Mouse (Mus musculus): Measurements from ENCODE around the gene Ctrl. TPM values are rescaled to one million over a fixed set of nuclear protein-coding genes. Genes with fewer than 3 reads are reported as not detected.

The Ctrl gene
- polyA plus RNA-seq, 1 experiment from 2014 or later = 1.7 TPM

DNA sequence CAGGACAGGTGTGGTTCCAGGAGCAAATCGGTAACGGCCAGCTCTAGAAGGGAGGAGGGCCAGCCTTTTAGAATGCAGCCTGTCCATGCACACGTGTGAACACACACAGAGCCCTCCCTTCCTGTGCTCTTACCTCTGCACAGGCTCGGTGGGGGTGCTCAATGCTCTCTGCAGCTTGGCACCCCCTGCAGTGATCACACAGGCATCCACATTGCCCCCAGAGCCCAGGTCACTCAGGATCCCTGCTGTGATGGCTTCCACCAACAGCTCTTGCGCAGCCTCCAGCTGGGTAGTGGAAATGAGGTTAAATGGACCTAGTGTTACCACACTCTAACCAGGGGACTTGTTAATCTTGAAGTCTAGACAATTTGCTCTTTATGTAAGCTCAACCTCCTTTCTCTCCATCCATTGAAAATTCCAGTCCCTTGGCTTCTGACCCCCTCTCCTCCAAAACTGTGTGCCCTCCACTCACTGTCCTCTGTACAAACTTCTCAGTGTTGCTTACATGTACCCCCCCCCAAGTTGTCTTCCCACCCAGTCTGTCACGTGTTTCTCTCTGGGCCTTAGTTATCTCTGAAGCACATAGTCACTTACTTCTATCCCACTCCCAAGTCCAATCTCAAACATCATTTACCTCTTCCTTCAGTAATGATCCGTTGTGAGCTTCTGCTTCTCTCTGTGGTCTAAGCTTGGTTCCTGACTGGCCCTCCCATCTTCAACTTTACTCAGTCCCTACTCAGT lies 2.4 kb upstream of the Ctrl start:
- no peak for DNase-seq (ENCODE audit: low spot score)
- H3K36me3 ChIP-seq = peaks cover 24% of the 10 kb centered on the region
- peaks cover 28% of the 10 kb centered on the region for H3K4me1 ChIP-seq (replicated peaks)
- WGBS = 29% methylated on average over 7 of the region's 7 CpGs
- H3K4me3 ChIP-seq = peak overlapping the region; percentile 86
- peak overlapping the region; percentile 95 for H3K27ac ChIP-seq
- no peaks in the 10 kb centered on the region for H3K27me3 ChIP-seq (ENCODE audit: insufficient read depth, poor library complexity, severe bottlenecking)
- H3K9me3 ChIP-seq = no peaks in the 10 kb centered on the region

DNA sequence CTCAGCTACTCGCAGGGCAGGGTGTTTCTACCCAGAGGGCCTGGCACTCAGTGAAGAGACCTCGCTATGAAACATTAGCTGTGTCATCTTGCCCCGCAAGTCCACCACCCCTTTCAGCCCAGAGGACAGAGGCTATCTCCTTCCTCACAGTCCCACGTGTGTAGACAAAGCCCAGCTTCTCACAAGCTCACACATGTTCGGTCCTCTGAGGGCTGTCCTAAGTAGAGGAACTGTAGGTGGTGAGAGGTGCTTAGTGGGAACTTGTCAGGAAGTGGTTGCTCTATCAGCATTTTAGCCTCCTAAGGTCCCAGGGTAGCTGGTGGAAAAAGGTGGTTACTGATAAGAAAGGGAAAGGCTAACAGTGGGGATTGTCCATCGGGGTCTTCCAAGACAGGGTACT lies 1.4 kb upstream of the Ctrl start:
- no peak overlapping the region for H3K27ac ChIP-seq
- 81% methylated on average over 6 of the region's 6 CpGs for WGBS
- H3K4me3 ChIP-seq = no peak overlapping the region

DNA sequence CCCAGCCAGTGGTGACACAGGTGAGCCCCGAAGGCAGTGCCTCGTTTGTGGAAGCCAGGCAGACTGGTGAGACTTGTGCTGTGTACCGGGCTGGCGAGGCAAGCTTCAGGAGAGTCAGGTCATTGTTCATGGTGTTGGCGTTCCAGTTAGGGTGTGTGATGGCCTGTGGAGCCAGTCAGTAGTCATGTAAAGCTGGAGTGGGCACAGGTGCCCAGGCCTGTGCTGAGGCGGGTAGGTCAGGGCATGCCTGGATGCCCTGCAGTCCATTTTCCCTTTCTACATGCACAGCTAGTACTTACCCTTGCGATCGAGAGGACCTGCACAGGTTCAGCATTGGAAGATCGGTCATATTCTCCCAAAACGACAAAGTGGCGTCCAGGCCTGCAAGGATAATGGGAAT lies 1.1 kb downstream of the Ctrl start:
- H3K4me3 ChIP-seq = no peak overlapping the region
- peaks cover 36% of the 10 kb centered on the region for H3K36me3 ChIP-seq
- H3K4me1 ChIP-seq (replicated peaks) = peaks cover 28% of the 10 kb centered on the region
- DNase-seq (ENCODE audit: low spot score) = no peak
- 92% methylated on average over 11 of the region's 11 CpGs for WGBS
- no peaks in the 10 kb centered on the region for H3K27me3 ChIP-seq (ENCODE audit: insufficient read depth, poor library complexity, severe bottlenecking)
- H3K9me3 ChIP-seq = no peaks in the 10 kb centered on the region
- H3K27ac ChIP-seq = no peak overlapping the region

More for the DNA sequence above, 1.4 kb upstream of the Ctrl start:
- DNase-seq (ENCODE audit: low spot score) = no peak
- Histone ChIP-seq H3K4me1 (replicated peaks) (peaks cover 37% of the 10 kb centered on the region), H3K36me3 (peaks cover 31% of the 10 kb centered on the region), H3K9me3 (no peaks in the 10 kb centered on the region), H3K27me3 (ENCODE audit: insufficient read depth, poor library complexity, severe bottlenecking) (no peaks in the 10 kb centered on the region)

DNA sequence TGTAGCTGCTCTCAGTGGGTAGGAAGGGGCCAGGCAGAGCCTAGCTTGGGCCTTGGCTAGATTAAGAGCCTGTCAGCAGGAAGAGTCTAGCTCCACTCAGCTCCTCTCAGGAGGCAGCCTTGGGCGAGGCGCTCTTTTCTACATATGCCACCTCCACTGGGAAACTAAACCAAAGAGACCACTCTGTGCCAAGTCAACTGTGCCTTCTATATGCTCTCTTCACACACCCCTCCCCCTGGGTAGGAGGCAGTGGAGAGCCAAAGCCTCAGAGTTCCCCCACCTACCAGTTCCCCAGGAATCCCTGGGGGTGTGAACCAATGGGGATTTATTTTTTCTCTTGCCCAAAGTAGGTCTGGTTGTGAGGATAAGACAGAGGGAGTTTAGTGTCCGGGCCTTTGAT lies 2.4 kb downstream of the Ctrl start:
- Histone ChIP-seq H3K9me3 (no peaks in the 10 kb centered on the region), H3K27ac (no peak overlapping the region), H3K4me3 (no peak overlapping the region), H3K4me1 (replicated peaks) (peaks cover 19% of the 10 kb centered on the region), H3K36me3 (peaks cover 40% of the 10 kb centered on the region), H3K27me3 (ENCODE audit: insufficient read depth, poor library complexity, severe bottlenecking) (no peaks in the 10 kb centered on the region)
- 96% methylated on average over 3 of the region's 3 CpGs for WGBS
- DNase-seq (ENCODE audit: low spot score) = no peak

DNA sequence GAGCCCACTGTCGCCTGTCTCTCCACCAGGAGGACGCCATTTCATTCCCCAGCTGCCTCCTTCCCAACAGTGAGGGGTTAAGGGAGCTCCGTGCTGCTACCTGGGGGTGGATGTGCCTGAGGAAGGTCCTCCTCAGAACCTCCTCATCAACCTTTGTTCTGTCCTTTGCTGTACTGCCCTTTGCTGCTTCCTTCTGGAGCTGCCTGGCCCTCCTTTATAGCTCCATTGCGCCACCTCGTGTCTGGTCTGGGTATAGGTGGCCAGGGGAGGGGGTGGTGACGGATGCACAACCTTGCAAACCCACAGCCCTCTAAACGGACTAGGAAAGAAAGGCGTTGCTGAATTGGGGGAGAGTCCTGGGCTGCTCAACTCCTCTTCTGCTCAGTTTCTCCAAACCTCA lies 3.1 kb downstream of the Ctrl start:
- Histone ChIP-seq H3K27me3 (ENCODE audit: insufficient read depth, poor library complexity, severe bottlenecking) (no peaks in the 10 kb centered on the region), H3K4me1 (replicated peaks) (peaks cover 13% of the 10 kb centered on the region), H3K9me3 (no peaks in the 10 kb centered on the region), H3K4me3 (no peak overlapping the region), H3K27ac (peak overlapping the region; percentile 83), H3K36me3 (peaks cover 40% of the 10 kb centered on the region)
- 13% methylated on average over 8 of the region's 8 CpGs for WGBS
- peak; percentile 82 for DNase-seq (ENCODE audit: low spot score)

DNA sequence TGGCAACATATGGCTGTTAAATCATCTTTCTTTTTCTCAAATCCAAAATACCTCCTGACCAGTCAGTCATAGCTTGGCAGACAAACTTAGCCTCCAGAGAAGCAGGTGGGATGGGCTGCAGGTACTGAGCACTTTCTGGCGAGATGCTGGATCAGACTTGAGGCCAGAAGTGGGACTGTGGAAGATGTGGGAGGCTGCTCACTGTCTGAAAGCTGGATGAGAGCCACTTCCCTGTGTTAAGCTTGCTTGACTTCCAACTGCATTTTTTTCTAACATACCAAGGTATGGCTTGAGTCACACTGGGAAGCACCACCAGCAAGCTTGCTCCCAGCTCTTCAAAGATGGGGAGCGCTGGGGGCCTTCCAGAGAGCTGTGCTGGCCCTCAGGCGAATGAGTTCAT lies 8.5 kb downstream of the Ctrl start:
- peaks cover 31% of the 10 kb centered on the region for H3K36me3 ChIP-seq
- 74% methylated on average over 3 of the region's 3 CpGs for WGBS
- no peaks in the 10 kb centered on the region for H3K27me3 ChIP-seq (ENCODE audit: insufficient read depth, poor library complexity, severe bottlenecking)
- H3K9me3 ChIP-seq = no peaks in the 10 kb centered on the region
- no peaks in the 10 kb centered on the region for H3K4me1 ChIP-seq (replicated peaks)
- H3K4me3 ChIP-seq = no peak overlapping the region
- H3K27ac ChIP-seq = no peak overlapping the region
- DNase-seq (ENCODE audit: low spot score) = no peak

DNA sequence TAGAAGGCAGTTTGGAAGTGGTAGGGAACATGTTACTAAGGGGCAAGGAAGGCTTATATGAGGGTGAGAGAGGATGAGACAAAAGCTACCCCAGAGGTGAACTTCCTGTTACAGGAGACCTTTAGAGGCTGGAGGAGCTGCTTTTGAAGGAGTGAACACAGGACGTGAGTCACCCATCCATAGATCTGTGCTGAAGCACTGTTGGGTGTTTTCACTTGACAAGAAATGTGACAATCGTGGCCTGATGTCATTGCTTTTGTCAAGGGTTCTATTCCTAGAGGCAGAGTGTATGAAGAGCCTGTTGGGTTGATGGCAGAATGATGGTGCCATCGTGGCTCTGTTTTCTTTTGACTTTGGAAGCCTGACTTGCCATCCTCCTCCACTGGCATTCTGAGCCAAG lies 14.3 kb downstream of the Ctrl start:
- peaks cover 46% of the 10 kb centered on the region for H3K36me3 ChIP-seq
- H3K9me3 ChIP-seq = no peaks in the 10 kb centered on the region
- no peak overlapping the region for H3K27ac ChIP-seq
- H3K4me3 ChIP-seq = no peak overlapping the region
- 85% methylated on average over 3 of the region's 3 CpGs for whole genome bisulfite sequencing
- no peaks in the 10 kb centered on the region for H3K27me3 ChIP-seq (ENCODE audit: insufficient read depth, poor library complexity, severe bottlenecking)
- DNase-seq (ENCODE audit: low spot score) = no peak
- H3K4me1 ChIP-seq (replicated peaks) = no peaks in the 10 kb centered on the region

DNA sequence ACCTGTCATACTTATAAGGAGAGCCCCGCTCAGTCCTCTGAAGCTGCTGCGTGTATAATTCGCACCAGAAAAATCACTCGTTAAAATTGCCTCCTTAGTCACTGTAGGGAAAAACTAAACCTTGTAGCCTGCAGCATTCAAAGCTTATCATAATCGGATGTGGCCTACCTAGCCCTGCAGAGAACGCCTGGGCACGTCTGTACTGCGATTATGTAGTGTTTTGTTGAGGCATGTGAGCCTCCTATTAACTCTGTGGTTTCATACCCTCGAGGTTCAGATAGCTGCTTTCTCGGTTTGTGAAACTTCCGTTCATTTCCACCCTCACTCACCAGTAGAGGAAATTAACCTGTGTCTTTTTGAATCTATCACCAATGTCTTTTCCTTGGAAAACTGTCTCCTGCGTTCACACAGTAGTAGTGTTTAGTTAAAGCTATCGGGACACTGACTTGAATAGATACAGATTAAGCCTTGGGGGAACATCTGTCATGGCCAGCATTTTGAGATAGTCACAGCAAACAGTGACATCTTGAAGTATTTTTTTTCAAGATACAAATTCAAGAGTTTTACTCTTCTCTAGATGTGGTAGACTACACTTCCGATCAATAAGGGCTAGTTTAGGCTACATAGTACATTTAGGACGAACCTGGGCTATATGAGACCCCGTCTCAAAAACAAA lies 32.6 kb downstream of the Ctrl start:
- Histone ChIP-seq H3K36me3 (no peaks in the 10 kb centered on the region), H3K27me3 (ENCODE audit: insufficient read depth, poor library complexity, severe bottlenecking) (no peaks in the 10 kb centered on the region), H3K4me3 (peak overlapping the region; percentile 93), H3K27ac (peak overlapping the region; percentile 98), H3K4me1 (replicated peaks) (peaks cover 13% of the 10 kb centered on the region), H3K9me3 (no peaks in the 10 kb centered on the region)
- DNase-seq (ENCODE audit: low spot score) = no peak
- 43% methylated on average over 16 of the region's 16 CpGs for WGBS

DNA sequence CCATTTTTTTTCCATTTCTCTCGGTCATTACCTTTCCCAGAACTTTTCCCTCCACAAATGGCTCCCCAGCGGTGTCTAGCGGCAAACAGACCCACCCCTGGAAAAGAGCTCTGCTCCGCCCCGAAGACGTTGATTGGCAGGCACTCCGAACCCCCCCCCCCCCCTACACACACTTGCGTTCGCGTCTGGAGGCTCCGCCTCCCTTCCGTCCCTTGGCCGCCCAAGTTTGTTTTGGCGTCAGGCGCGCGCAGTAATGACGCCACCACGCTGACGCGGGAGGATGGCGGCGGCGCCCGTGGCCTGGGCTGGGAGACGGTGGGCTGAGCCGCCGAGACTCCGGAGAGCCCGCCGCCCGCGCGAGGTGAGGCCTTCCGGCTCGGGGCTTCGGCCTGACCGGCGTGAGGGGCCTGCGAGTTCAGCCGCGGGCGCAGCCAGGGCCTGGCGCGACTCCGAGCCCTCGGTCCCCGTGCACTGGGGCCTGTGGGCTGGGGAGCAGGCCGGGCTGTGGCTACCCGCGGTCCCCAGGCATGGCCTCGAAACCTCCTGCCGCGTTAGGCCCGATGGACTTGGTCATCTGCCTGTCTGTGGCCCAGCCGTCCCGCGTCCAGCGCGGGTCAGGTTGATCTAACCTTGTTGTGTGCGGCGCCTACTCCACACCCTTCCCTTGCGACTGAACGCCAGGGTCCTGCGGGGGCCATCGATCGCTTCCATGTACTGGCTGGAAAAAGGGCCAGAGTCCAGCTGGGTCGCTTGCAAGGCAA lies 33.3 kb downstream of the Ctrl start, which contains the start of gene Pskh1:
TSS of gene Pskh1 (plus strand) at position 262 of the 761 bp plus-strand sequence.
- peak within 1 kb of the TSS; percentile 93 for H3K4me3 ChIP-seq
- peaks cover 2% of the 10 kb centered on the region; the same call in 1 of the 2 replicates for H3K36me3 ChIP-seq
- H3K9me3 ChIP-seq = no peaks in the 10 kb centered on the region
- H3K27ac ChIP-seq = peak within 1 kb of the TSS; percentile 98
- H3K27me3 ChIP-seq (ENCODE audit: insufficient read depth, poor library complexity, severe bottlenecking) = no peaks in the 10 kb centered on the region
- H3K4me1 ChIP-seq (replicated peaks) = peaks cover 13% of the 10 kb centered on the region
- WGBS = under 1% methylated on average over 68 of the region's 68 CpGs
- DNase-seq (ENCODE audit: low spot score) = peak; percentile 95

DNA sequence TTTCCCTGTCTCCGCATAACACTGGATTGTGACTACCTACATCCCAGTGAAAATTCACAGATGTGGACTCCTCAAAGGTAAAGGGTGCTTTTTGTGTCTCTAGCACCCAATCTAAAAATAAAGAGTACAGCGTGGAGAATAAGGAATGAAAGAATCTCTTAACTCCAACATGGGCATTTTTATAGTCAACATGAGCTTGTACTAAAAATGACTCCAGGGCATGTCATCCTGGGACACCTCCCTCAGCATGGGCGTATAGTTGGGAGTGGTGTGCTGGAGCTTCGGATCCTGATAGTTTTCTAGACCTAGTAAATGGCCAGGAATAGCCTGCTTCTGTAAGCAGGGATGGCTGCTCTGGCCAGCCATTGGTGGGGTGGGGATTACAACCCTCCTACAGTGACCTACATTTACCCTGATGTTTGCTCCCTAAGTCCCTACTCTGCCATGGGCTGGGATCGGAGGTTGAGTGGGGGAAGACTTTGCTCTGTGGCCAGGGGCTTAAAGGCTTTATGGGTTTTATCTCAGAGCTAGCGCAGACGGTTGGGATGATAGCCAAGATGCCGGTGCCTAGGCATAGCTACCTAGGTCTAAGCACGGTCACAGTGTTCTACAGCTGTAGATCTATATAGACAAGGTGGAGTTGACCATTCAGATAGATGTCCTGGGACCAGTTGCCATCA lies 35.7 kb downstream of the Ctrl start:
- Histone ChIP-seq H3K4me1 (replicated peaks) (peaks cover 22% of the 10 kb centered on the region), H3K36me3 (peaks cover 16% of the 10 kb centered on the region), H3K4me3 (no peak overlapping the region), H3K27me3 (ENCODE audit: insufficient read depth, poor library complexity, severe bottlenecking) (no peaks in the 10 kb centered on the region), H3K27ac (no peak overlapping the region), H3K9me3 (no peaks in the 10 kb centered on the region)
- no peak for DNase-seq (ENCODE audit: low spot score)
- WGBS = 82% methylated on average over 9 of the region's 9 CpGs

DNA sequence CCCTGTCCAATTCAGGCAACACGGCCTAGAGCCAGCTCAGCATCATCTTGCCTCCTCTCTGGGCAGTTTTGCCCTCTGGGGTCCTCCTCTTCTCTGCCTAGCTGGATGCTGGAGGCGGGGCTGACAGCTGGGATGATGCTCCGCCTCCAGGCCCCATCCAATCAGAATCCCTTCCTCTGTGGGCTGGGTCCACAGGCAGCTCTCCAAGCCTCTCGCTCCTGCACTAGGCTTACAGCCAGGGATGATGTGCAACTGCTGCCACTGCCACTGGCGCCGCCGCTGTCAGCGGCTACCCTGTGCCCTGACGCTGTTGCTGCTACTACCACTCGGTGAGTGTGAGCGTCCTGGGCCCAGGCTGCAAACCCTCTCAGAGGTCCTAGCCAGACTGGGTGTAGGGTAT lies 40.3 kb downstream of the Ctrl start, which contains the start of gene Nrn1l:
TSS of gene Nrn1l (plus strand) at position 229 of the 400 bp plus-strand sequence.
- H3K36me3 ChIP-seq = peaks cover 62% of the 10 kb centered on the region
- peaks cover 13% of the 10 kb centered on the region for H3K4me1 ChIP-seq (replicated peaks)
- H3K4me3 ChIP-seq = peak within 1 kb of the TSS; percentile 26
- 4% methylated on average over 11 of the region's 11 CpGs for WGBS
- no peaks in the 10 kb centered on the region for H3K27me3 ChIP-seq (ENCODE audit: insufficient read depth, poor library complexity, severe bottlenecking)
- H3K9me3 ChIP-seq = no peaks in the 10 kb centered on the region
- DNase-seq (ENCODE audit: low spot score) = peak; percentile 77
- H3K27ac ChIP-seq = 0 out of 2 replicates have a peak within 1 kb of the TSS, but pooled peaks have one; percentile 25

DNA sequence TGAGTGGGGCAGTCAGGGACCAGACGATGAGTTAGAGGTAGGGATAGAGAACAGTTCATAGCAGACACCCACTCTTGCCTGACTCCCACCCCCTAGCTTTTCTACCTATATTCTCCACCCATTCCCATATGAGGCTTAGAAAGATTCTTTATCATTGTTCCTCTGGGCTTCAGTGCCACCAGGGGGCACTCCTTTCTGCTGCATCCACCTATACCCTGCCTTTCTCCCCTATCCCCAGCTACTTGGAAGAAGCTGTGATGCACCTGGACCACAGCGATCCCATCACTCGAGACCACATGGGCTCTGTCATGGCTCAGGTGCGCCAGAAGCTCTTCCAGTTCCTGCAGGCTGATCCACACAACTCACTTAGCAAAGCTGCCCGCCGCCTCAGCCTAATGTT lies 41.2 kb downstream of the Ctrl start:
- Histone ChIP-seq H3K36me3 (peaks cover 71% of the 10 kb centered on the region), H3K9me3 (no peaks in the 10 kb centered on the region), H3K27ac (no peak overlapping the region), H3K4me1 (replicated peaks) (peaks cover 13% of the 10 kb centered on the region), H3K4me3 (no peak overlapping the region), H3K27me3 (ENCODE audit: insufficient read depth, poor library complexity, severe bottlenecking) (no peaks in the 10 kb centered on the region)
- WGBS = 90% methylated on average over 6 of the region's 6 CpGs
- DNase-seq (ENCODE audit: low spot score) = no peak

All from hindbrain, embryonic 10.5 days (tissue).